Mouse (Mus musculus) ES-E14 (cell line): ENCODE measurements at regions not wholly inside any gene's neighbourhood (a gene's known extent, or its start where the extent isn't known, plus 50 kb on each side); places are given as distances from the start of the nearest gene placed in this dataset.

Experiments
- CHD2 ChIP-seq: IDR thresholded peaks from 2 replicates; pipeline ENCODE4 v1.6.1; 2014; ENCODE audit warnings: mild to moderate bottlenecking, low read depth, low read length, inconsistent platforms
- MAFK ChIP-seq: IDR thresholded peaks from 2 replicates; pipeline ENCODE4 v1.6.1; 2014; ENCODE audit warnings: mild to moderate bottlenecking, low read depth, low read length, inconsistent platforms; ENCODE audit not compliant: insufficient read depth
- ZC3H11A ChIP-seq: IDR thresholded peaks from 2 replicates; pipeline ENCODE4 v1.6.1; 2012; ENCODE audit warnings: low read depth, mild to moderate bottlenecking, inconsistent platforms, low read length, borderline replicate concordance
- ZNF384 ChIP-seq: IDR thresholded peaks from 2 replicates; pipeline ENCODE4 v1.6.1; 2012; ENCODE audit warnings: low read depth, low read length, inconsistent platforms

GRCm38 (mm10) chr8:88922840-88923239 is 121.1 kb downstream of the Sall1 start:
- no peak for TF ChIP-seq MAFK
- no peak for TF ChIP-seq ZNF384
- no peak for TF ChIP-seq CHD2
- no peak for TF ChIP-seq ZC3H11A
